Mouse (Mus musculus): Measurements from ENCODE around the gene Socs4.

Gene Socs4

DNA sequence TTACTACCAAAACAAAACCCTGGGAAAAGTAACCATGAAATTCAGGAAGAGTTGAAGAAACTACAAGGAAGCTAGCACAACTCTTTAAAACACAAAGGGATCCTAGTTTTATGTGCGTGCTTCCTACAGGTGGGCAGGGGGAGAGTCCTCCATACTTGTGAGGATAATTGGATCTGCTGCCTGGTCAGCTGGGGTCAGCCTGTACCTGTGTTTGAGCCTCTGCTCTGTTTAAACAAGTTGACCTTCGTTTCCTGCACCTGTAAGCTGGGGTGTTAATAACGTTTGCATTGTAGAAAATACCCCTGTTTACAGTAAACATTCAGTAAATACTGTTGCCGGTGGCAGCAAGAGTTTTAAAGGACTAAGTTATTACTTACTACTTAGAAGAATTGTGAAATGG is 29.2 kb downstream of the Socs4 start:
- TF ChIP-seq GATA4 (IDR thresholded peaks at IDR 0.05; ENCODE audit: insufficient replicate concordance, low read length), result no peak

DNA sequence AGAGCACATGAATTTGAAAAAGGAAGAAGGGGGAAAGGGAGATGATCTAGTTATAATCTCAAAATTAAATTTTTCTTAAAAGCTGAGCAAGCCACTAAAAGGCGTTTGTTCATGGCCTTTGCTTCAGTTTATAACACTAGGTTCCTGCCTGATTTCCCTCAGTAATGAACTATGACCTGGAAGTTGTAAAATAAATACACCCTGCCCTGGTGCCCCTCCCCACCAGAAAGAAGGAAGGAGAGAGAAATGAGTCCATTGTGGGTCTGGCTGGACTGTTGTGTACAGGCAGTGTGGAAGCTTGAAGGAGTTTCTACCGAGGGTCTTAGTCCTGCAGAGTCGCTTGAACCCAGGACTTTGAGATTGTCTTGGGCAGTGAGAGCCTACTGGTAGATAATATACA is 30.9 kb downstream of the Socs4 start:
- no peak for TF ChIP-seq GATA4 (IDR thresholded peaks at IDR 0.05; ENCODE audit: insufficient replicate concordance, low read length)

DNA sequence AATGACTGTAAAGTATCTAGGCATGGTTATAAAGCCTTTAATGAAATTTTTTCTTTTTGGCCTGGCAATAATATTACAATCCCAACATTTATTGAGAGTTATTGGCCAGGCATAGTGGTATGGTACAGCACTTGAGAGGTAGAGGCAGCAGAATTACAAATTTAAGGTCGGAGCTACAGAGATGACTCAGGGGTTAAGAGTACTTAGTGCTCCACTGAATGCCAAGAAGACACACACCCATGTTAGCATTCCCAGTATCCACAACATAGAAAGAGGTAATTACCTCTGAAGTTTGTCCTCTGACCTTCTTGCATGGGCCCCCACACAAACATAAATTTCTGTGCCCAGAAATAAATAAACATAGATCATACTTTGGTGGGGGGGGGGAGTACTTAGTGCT is 32.3 kb downstream of the Socs4 start:
- no peak for TF ChIP-seq GATA4 (IDR thresholded peaks at IDR 0.05; ENCODE audit: insufficient replicate concordance, low read length)

DNA sequence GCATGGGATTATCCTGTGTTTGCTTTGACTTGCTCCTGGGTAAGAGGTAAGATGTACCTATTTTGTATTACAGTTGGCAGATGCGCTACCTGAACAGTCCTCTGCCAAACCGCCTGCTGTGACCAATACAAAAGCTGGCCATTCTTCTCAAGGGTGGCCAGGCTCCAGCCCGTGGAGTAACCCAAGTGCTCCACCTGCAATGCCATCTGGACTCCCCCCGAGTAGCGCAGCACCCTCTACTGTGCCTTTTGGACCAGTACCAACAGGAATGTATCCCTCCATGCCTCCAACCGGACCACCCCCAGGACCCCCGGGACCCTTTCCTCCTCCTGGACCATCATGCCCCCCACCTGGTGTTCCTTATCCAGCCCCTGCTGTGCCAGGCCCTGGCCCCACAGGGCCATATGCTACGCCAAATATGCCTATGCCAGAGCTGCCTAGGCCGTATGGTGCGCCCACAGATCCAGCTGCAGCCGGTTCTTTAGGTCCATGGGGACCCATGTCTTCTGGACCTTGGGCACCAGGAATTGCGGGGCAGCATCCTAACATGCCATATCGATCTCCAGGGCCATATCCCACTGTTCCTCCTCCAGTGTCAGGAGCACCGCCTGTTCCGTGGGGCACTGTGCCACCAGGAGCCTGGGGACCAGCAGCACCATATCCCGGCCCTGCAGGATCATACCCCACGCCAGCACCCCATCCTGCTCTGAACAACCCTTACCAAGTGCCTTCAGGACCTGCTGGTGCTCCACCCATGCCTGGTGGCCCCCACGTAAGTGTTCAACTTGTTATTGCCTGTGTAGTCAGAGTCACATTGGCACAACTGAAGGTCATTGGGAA is 33.8 kb downstream of the Socs4 start:
- TF ChIP-seq GATA4 (IDR thresholded peaks at IDR 0.05; ENCODE audit: insufficient replicate concordance, low read length), result no peak

DNA sequence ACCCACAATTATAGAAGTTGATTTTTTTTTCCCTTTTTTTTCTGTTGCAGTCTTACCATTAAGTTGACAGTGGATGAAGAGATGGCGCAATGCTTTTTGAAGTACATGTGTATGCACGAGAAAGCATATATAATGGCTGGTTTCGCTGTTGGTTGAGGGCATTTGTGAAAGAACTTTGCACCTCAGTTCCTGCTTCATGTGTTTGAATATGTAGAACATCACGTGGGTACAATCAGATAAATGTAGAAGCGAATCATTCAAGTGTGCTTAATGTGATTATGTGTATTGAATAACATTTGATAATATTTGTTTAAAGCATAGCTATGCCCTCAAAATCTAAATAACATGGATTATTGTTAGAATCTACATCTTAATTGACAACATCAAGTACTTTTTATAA is 42.6 kb downstream of the Socs4 start:
- no peak for TF ChIP-seq GATA4 (IDR thresholded peaks at IDR 0.05; ENCODE audit: insufficient replicate concordance, low read length)

DNA sequence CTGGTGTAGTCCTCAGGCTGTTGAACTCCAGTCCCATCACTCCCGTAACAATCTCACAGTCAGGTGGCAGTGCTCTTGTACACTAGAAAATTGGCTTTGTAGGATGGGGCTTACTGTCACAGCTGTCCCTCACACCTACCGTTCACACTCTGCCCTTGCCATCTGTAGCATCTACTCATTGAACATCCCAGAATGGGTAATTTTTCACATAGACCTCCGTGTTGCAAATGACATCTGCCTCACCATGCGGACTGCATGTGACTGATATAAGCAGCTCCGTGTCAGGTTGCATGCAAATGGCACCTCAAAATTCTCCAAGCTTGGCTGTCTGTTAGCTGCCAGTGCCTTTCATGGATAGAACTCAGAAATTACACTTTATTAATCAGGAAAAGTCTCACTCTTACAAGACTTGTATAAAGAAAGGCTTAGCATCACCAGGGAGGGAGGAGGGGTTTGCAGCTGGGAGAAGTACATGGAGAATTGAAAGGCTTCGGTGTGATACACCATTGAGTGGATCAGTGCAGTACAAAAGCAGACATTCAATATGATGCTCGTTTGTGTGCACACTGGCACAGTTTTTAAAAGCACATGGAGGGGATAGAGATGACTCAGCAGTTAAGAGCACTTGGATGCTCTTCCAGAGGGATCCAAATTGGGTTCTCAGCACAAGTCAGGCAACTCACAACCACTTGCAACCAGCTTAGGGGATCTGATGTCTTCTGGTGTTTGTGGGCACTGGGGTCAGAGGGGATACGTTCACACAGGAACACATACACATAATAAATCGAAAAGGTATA is 49.4 kb downstream of the Socs4 start:
- TF ChIP-seq GATA4 (IDR thresholded peaks at IDR 0.05; ENCODE audit: insufficient replicate concordance, low read length), result no peak

DNA sequence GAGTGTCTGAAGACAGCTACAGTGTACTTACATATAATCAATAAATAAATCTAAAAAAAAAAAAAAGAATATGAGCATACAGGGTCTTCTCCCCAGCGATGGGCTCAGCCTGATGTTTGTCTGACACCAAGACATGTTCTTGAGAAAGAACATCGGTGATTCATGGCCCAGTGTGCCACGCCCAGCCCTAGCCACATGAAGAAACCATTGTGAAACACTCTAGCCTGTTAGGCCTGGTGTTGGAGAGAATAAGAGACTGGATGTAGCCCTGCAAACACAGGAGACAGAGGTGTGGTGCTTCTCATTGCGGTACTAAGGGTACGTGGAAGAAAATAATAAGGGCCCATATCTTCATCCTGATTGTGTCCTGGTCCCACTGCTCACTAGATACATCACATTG is 50.6 kb downstream of the Socs4 start:
- TF ChIP-seq GATA4 (IDR thresholded peaks at IDR 0.05; ENCODE audit: insufficient replicate concordance, low read length), result no peak

DNA sequence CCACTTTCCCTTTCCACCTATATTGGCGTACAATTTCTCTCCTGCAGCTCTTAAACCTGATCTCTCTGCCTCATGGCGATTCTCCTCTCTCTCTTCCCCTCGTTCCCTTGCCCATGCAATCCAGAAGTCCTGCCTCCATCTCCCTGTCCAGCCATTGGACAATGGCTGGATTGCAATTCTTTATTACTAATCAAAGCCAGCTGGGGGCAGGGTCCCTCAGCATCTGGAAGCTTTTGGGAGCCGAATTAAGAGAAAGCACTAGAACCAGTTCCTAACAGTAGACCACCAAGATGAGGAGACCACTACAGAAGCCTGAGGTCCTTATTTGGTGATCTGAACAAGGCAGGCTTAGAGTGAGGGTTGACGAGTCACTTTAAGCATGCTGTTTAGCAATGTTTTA is 55.2 kb downstream of the Socs4 start:
- no peak for TF ChIP-seq GATA4 (IDR thresholded peaks at IDR 0.05; ENCODE audit: insufficient replicate concordance, low read length)

DNA sequence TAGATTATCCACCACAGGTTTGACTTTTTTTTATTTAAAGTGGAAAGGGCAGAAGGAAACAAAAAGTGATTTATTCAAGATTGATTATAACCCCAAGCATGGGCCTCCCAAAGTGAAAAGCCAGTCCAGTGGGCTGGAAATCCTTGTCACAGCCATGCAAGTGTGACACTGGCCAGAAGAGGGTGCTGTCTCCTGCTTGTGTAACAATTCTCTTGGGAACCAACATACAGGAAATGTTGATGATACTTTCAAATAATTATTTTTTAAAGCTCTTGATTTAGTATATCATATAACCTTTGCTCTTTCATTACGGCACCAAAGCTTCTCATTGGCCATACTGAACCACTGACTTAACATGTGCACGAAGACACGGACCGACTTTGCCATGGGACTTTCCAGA is 58.1 kb downstream of the Socs4 start:
- TF ChIP-seq GATA4 (IDR thresholded peaks at IDR 0.05; ENCODE audit: insufficient replicate concordance, low read length), result no peak

DNA sequence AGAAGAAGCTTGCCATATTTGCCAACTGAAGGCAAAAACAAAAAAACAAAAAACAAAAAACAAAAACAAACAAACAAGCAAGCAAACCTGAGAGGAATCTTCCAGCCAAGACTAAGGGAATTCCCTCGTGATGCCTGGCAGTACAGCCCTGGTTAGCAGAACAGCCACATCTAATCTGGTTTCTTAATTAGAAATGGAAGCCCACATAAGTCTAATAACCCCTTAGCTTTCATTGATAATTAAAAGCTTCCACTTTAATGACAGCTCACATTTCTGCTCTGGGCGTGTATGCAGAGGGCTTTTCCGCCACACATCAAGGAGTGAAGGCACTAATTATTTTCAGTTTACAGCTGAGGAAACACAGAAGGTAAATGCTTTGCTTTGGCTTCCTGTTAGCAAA is 58.6 kb downstream of the Socs4 start:
- no peak for TF ChIP-seq GATA4 (IDR thresholded peaks at IDR 0.05; ENCODE audit: insufficient replicate concordance, low read length)

DNA sequence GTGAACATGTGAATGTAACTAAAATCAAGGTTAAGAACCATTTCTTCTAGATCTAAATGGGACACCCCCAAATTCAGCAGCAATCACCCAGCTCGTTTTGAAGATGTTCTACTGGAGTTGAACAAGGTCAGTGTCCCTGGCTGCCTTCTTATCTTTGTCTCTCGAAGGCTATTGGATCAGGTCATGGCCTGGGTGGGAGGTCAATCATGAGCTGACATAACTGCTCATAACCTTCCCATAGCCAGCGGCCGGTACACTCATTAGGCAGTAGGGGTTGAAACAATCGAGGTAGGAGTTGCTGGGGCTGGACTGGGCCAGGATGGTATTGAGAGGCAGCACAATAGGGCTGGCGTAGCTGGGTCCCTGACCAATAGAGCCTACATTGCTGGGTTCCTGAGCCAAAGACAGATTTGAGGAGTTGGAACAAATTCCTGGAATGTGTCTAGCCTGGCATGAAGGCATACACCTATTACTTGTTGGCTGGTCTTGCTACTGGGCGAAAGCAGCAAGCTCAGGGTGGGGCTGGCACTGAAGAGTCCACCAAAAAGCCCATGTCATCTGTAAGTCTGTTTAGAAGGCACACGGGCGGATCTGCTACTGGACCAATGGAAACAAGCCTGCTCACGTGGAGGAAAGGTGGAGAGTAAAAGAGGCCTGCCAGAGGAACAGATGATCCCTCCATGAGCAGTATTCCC is 63.6 kb downstream of the Socs4 start:
- no peak for TF ChIP-seq GATA4 (IDR thresholded peaks at IDR 0.05; ENCODE audit: insufficient replicate concordance, low read length)

DNA sequence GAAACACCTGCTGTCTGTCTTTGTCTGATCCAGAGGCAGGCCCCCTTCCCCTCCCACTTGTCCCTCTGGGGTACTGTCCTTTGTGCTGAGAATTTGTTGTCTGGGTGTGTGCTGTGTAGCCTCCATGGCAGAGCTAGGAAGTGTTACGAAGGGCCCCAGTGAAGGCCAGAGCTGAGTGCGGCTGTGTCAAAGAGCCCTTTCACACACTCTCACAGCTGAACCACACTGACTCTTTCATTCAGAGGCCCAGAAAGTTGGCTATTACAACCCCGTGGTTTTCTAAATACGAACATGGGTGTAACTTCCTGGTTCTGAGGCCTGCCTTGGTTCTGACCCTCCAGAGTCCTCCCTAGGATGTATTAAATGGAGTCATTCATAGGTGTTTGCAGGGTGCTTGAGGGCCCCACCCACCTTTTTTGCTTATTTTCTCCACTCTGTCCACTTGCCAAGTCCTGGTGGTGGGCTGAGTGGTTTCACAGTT is 65.1 kb downstream of the Socs4 start:
- no peak for TF ChIP-seq GATA4 (IDR thresholded peaks at IDR 0.05; ENCODE audit: insufficient replicate concordance, low read length)

Measured in liver, adult (tissue).